Mouse (Mus musculus) heart, postnatal 10 days (tissue): Measurements from ENCODE around the gene Gm20696. TPM values are rescaled to one million over a fixed set of nuclear protein-coding genes. Genes with fewer than 3 reads are reported as not detected.

Experiments used
- DNase-seq, 2 experiments: peaks; one replicate each; pipeline ENCODE4 v3.0.0; 2021
- intact Hi-C: fragments of 180-260 bp; cut with DNase I; formaldehyde crosslinking; loops from one replicate; pipeline ENCODE4 v1.15.1; 2025
- total RNA-seq, 2 experiments: library from RNA; stranded (reverse); gene quantifications; 2 replicates each; pipeline ENCODE4 v1.2.3; 2021

The Gm20696 gene
- total RNA-seq, 2 experiments from 2014 or later, result 2.4 to 2.5 TPM

DNA sequence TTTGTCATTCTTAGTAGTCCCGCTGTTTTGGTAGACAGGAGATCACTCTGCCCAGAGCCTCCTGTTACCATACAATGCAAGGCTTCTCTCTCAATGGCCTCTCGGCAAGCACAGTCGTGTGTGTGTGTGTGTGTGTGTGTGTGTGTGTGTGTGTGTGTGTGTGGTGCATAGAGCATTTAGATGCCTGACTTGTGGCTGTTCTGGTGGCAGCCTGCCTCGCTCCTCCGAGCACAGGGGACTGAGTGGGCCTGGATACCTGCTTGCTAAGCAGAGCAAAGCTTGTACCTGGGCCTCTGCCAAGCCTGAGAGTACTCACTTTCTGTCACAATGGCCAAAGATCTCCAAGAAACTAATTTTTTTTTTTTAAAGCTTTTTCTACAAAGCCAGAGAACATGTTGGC, 67.4 kb downstream of the Gm20696 start:
- peak in 1 of 2 experiments; percentile 14 for DNase-seq
- intact Hi-C loops, result no loop called here

DNA sequence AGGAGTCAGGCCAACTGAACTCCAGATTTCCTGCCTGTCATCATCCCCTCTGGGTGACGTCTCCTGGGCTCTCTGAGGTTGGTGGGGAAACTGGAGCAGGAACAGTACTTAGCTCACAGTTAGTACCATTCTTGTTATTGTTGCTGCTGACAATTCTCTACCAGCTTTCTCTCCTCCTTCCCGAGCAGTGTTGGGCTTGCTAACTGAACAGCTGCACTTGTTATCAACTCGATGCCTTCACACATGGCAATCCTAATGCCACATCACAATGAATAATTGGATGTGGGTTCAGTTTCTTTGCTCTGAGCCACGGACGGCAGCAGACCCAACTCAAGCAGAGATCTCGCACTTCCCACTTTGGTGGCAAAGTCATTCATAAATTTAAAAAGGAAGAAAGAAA, 89.6 kb downstream of the Gm20696 start:
- intact Hi-C loops, result no loop called here
- DNase-seq, result no peak

DNA sequence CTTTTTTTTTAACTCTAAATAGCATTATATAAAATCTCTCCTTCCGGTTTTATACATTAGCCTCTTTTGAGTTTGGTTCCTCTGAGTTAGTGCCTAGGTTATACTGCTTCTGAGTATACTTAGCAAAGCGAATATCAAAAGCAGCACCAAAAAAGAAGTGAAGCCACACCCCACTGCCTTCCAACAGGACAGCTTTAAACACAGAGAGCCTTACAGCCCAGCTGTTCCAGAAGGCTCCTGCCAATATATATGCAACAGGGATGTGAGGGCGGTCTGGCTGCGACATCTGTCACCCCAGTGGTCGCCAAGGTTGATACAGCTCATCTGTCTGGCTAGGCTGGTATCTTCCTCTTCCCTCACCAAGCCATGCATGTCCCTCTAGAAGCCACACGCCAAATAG, 91.0 kb downstream of the Gm20696 start:
- intact Hi-C loops, result no loop called here
- DNase-seq, result no peak

DNA sequence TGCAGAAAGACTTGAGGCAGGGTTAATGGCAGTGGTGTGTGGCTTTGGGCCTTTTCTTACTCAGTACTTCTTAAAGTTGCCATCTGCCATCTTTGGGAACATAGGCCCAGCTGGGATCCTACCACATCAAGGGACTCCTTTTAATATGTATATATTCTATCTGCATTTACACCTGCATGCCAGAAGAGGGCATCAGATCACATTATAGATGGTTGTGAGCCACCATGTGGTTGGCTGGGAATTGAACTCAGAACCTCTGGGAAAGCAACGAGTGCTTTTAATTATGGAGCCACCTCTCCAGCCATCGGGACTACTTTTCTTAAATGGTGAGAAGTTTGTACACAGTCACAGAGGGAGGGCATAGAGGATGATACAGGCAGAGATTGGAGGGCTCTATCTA, 93.3 kb downstream of the Gm20696 start:
- intact Hi-C loops, result no loop called here
- no peak for DNase-seq

DNA sequence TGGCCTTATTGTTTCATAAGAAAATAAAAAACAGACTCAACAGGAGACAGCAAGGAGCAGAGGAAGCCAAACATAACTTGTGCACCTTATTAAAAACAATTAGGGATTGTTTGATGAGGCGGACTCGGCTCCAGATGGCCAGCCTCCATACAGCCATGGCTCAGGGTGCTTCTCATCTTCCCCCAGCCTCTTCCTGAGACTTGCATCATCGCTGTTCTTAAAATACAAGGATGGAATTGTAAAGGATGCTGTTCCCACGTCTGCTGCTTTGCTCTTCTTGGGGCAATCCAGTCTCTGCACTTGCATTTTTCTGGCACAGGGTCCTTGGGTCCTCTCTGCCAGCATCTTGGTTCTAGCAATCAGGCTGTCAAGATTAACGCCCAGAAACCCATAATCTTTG, 94.5 kb downstream of the Gm20696 start:
- no peak for DNase-seq
- intact Hi-C loops, result no loop called here

DNA sequence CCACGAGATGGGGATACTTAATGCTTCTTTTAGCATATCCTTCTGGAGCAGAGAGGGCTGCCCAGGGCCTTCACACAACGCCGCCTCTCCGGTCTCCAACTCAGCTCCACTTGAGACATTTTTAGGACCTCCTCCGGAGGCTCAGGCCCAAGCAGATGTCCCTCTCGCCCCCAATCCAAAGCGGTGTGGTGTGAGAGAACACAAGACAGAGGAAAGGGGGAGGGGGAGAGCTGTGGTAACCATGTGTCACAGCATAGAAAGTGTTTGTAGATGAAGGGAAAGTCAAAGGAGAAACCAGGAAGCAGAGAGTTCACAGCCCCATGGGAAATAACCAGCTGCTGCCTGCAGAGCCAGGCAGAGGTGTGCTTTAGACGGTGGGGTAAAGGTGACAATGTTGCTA, 99.7 kb downstream of the Gm20696 start:
- peak in 1 of 2 experiments; percentile 2 for DNase-seq
- intact Hi-C loops, result no loop called here

DNA sequence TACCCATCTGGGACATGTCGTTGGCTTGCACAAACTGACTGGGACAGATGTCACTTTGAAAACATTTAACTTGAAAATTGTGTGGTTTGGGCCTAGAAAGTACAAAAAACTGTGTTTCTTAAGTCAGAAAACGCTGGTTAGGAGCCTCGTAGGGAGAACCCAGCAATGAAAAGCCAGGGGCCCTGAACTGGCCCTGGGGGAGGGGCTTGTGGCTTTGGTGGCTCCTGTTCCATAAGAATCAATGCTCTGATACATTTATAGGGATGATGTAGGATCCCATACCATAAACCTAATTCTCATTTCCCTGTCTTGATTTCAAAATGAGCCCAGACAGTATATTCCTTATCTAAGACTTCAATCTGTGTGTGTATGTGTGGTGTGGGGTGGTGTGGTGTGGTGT, 101.8 kb downstream of the Gm20696 start:
- intact Hi-C loops, result no loop called here
- no peak for DNase-seq

DNA sequence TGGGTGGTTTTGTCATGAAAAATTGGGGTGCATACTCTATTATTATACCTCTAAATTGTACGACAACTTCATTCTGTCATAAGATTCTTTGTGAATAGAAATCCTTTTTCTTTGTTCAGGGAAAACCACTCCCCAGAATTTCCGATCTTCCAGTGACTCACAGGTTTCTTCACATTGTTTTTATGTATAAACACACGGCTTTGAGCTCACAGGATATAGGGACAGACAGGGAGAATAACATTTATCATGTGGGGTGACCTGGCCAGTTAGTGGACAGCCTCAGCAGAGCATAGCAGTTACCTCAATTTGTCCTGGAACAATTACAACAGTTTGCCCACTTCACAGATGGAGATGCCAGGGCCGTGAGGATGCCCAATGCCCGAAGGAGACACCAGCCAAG, 109.6 kb downstream of the Gm20696 start:
- DNase-seq, result no peak
- intact Hi-C loops, result no loop called here

DNA sequence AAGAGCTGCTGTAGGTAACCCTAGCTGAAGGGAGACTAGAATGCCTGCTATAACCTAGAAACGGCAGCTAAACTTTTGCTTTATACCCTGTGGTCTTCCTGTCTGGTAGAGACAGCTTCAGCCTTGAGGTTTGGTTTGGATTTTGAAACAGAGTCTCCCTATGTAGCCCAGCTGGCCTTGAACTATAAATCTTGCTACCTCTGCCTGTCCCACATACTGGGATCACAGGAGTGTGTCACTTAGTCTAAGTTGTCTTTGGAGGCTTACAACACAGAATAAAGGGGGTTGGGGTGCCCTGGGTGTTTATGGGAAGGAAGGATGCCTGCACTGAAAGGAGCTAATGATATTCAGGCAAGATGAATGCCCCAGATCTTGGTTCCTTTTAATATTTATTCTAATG, 113.8 kb downstream of the Gm20696 start:
- intact Hi-C loops, result no loop called here
- DNase-seq, result no peak

DNA sequence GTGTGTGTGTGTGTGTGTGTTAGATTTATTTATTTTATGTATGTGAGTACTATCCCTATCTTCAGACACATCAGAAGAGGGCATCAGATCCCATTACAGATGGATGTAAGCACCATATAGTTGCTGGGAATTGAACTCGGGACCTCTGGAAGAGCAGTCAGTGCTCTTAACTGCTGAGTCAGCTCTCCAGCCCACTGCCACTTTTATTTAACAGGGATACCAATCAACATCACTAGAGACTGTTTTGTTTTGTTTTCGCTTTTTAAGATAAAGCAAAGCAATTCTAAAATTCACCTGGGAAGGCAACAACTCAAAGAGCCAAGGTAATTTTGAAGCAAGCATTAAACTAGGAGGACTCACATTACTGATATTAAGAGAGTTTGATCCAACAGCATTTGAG, 120.2 kb downstream of the Gm20696 start:
- intact Hi-C loops, result no loop called here
- DNase-seq, result no peak

DNA sequence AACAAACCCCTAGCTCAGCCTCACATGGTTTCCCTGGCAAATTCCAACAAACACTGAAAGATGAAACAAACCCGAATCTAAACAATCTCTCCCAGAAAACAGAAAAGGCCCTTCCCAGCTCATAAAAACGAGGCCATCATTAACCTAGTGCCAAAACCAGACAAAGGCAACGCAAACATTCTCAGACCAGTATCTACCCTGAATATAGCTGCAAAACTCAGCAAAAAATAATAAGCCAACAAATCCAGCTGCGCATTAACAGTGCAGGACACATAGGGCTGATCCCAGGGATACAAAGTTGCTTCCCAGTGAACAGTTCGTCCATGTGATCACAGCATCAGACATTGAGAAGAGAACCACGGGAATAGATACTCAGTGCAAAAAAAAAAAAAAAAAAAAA, 121.2 kb downstream of the Gm20696 start:
- no peak for DNase-seq

DNA sequence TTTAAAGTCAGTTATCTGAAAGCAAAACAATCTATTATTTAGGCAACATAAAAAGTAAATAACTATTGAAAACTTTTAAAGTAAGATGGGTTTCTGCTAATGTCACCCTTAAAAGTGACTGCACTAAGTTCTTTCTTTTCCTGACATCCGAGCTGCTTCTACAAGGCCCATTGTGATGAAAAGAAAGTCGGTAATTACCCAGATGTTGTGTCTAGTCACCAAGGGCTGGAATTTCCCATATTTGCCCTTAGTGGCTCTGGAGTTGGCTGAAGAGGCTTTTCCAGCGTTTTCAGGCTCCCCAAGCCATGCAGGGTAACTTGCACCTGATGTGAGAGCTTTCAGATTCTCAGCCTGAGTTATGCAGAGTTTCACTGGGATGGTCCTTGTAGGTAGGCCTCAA, 125.5 kb downstream of the Gm20696 start:
- intact Hi-C loops, result no loop called here
- DNase-seq, result no peak

More for the DNA sequence above, 121.2 kb downstream of the Gm20696 start:
- intact Hi-C loops, result no loop called here

DNA sequence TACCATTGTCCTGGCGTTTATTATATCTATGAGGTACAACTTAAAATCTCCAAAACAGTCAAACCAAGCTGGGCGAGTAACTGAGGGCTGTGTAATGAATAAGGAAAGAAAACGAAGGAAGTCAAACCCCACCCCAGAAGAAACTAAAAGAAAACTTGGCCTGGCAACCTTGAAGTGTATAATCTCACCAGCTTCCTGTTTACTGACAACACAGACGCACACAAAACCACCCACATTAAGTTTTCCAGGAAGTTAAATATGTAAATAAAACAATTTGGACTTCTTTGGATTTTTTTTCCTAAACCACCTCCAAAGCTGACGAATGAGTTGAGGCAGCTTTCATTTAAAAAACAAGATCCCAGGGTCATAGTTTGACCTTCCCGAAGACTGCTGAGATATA, 125.9 kb downstream of the Gm20696 start:
- no peak for DNase-seq
- intact Hi-C loops, result no loop called here

DNA sequence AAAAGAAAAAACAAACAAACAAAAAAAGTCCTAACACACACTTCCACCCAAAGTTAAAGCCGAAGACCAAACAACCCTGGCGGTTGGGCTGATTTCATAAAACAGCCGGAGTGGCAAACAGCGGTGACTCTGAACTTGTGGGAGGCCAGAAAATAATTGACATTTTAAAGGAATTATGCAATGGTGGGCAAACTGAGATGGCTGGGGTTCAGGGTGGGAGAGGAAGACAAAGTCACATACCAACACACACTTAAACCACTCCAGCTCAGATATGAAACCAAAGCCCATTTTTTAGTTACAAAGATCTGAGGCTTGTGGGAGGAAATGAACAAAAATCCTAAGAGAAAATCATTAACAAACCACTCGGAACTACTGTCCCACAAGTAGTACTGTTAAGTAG, 126.5 kb downstream of the Gm20696 start:
- intact Hi-C loops, result no loop called here
- no peak for DNase-seq

DNA sequence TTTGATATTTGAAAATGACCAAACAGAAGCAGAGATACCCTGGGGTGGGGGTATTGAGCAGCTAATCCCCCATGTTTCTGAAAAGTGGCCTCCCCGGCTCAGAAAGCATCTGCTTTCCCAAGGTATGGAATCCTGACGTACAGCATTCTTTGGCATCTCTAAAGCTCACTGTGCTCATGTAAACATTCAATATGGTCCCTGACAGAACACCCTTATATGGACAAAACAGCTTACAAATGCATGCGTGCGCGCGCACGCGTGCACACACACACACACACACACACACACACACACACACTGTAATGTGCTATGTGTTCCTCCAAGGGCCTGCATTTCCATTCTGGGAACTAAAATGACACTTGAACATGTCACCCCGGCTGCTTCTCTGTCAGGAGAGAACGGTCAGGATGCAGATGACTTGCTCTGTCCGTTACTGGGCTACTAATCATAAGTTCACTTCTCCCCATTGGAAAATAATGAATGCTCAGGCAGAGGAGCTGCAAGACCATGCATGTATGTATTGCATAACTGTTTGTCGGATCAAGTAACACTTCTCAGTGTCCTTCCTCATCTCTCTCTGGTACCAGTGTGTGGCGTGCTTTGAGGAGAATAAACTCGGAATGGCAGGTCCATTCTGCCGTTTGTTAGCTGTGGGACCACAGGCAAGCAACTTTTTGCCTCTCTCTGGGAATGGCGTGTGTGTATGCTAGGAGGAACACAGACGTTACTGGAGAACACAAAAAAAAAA, 128.2 kb downstream of the Gm20696 start:
- intact Hi-C loops, result no loop called here
- no peak for DNase-seq

DNA sequence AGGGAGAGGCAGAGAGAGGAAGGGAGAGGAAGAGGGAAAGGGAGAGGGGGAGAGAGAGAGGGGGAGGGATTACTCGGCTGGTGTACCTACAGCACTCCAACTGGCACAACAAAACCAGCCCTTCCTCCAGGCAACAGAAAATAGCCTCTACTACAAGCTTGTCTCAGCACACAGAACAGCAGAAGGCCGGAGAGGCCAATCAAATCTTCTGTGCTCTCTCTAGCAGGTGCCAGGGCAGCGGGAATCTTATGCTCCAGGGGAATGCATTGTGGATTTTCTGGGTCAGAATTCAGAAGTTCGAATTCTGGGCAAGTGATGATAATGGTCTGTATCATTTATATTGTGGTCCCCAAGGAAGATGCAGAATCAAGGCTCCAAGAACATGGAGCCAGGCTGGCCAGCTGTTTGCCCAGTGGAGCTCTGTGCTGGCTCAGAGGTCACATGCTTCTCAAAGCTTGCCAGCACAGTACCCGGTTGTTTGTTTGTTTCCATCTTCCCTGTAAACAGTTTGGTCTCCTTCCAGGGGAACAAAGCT, 132.3 kb downstream of the Gm20696 start:
- intact Hi-C loops, result no loop called here
- DNase-seq, result no peak

DNA sequence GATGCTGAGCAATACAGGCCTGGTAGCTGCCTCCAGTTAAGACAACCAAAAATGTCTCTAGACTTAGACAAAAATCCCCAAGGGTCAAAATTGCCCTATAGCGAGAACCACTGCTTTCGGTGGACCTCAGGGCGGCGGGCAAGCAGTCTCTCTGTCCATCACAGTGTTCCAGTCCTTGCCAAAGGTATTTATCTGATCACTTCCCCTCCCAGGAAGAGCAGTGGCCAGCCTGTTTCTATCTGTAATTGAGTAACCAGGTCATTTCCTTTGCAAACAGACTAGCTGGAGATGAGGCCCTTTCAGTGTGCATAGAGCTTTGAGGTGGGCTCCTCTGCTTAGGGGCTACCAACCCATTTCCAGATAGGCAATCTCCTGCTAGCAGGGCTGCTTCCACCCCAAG, 134.1 kb downstream of the Gm20696 start:
- no peak for DNase-seq
- intact Hi-C loops, result no loop called here

DNA sequence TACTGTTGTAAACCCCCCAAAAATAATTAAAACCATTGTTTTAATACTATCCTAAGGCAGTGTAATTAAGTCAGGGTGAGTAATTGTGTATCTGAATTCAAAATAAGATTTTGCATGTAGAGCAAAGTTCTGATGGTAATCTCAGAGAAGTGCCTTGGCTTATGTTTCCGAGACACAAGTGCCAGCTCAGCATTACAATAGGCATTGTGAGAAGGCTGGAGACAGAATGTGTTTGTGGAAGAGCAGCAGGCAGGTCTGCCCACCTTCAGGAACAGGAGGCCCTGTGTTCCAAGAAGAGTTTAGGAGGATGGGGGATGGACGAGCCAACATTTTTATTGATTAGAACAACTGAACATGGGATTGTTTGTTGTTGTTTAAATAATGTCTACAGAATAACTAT, 137.6 kb downstream of the Gm20696 start:
- intact Hi-C loops, result no loop called here
- DNase-seq, result no peak

DNA sequence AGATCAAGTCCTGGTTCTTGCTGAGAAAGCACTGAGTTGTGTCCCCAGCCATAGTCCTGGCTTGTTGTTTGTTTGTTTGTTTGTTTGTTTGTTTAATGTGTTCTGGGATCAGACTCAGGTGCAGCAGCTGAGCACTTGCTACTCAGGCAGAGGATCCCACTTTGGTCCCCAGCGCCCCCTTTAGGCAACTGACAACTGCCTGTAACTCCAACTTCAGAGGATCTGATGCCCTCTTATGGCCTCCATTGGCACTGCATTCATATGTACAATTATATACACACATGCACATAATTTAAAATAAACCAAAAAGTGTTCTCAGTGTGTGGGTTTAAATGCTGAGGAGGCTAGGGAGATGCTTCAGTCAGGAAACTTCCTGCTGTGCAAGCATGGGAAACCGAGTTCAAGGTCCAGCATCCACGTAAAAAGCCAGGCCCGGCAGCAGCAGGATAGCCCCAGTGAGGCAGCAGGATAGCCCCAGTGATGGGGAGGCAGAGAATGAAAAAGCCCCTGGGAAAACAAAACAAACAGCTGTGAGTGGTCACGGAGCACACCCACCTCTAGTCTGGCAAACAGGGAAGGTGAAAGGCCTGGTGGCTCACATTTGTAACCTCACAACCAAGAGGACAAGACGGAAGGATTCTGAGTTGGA, 139.0 kb downstream of the Gm20696 start:
- DNase-seq, result no peak
- intact Hi-C loops, result loop anchor here (2.0 kb wide), 1 partner anchor 1003 kb away; no protein-coding TSS in a partner anchor

DNA sequence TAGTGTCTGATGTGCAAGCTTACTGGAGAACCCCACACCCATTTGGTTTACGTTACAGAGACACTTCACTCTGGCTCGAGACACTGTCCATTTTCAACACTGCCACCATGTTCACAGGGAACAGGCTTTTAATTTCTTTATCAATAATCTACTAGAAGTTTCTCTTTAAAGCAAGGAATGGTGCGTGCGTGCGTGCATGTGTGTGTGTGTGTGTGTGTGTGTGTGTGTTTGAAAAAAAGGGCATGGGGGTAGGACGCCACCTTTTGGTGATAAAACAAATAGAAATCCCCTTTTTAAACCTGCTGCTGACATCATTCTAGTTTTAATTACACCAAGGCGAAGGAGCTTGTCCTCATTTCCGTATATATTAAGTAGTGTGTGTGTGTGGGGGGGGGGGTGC, 141.2 kb downstream of the Gm20696 start:
- peak; percentile 34 to 57 for DNase-seq
- intact Hi-C loops, result no loop called here

DNA sequence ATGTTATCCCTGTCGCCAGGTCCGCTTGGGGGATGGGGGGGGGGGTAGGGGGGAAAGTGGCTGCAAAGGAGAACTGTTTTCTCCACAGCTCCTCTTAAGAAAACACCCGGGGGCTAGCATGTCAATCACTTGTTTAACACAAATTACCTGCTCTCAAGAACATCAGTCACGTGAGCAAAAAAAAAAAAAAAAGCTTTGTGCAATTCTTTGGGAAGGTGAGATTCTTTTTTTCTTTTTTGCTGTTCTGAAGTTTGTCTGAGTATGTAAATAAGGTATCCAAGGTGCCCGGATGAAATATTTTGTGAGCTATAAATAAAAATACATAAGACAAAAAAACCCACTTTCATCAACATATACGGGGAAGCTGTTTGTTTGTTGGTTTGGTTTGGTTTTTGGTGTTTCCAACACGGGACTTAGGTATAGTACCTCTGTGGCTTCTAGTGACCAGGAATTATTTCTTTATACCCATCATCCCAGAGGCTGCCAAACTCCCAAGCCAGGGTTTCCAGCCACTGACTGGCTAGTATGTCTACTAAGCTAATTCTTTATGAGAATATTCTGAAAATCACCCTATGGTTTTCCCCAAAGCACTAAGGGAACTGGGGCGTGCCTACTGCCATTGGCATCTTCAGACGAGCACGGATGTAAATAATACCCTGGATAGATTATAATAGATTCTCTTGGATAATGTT, 142.8 kb downstream of the Gm20696 start:
- peak in 1 of 2 experiments; percentile 18 for DNase-seq
- intact Hi-C loops, result loop anchor here (5.0 kb wide), 7 partner anchors 78 to 567 kb away; no protein-coding TSS in a partner anchor
